Mouse (Mus musculus) thymus, postnatal 4 days (tissue): Measurements from ENCODE around the gene Cxcl17.
"Not testable (repeated sequence)": the region's sequence is repeated elsewhere in the genome, so short reads cannot be mapped to it uniquely, and the experiment has no call there.

Experiments
- DNase-seq: peaks from one replicate; pipeline ENCODE4 v3.0.0; 2021

The Cxcl17 gene

GRCm38 (mm10) chr7:25424429-25424828, 11.7 kb upstream of the Cxcl17 start:
- peak; percentile 88 for DNase-seq

- no peak for DNase-seq
Observed at GRCm38 (mm10) chr7:25422286-25422841, 9.7 kb upstream of the Cxcl17 start.

GRCm38 (mm10) chr7:25419943-25420342, 7.3 kb upstream of the Cxcl17 start:
- DNase-seq, result no peak

- no peak for DNase-seq
Observed at GRCm38 (mm10) chr7:25419536-25419935, 6.8 kb upstream of the Cxcl17 start.

GRCm38 (mm10) chr7:25417597-25417996, 4.9 kb upstream of the Cxcl17 start:
- DNase-seq, result peak; percentile 71

- DNase-seq, result no peak
Observed at GRCm38 (mm10) chr7:25411861-25412260, 825 bp downstream of the Cxcl17 start.

- no peak for DNase-seq
Observed at GRCm38 (mm10) chr7:25410969-25411615, 1.6 kb downstream of the Cxcl17 start.

- DNase-seq, result peak; percentile 64
Observed at GRCm38 (mm10) chr7:25409114-25409760, 3.4 kb downstream of the Cxcl17 start.

- DNase-seq, result no peak
Observed at GRCm38 (mm10) chr7:25406468-25406867, 6.2 kb downstream of the Cxcl17 start.

- DNase-seq, result peak; percentile 71
Observed at GRCm38 (mm10) chr7:25402671-25403101, 10.0 kb downstream of the Cxcl17 start.

GRCm38 (mm10) chr7:25401986-25402385, 10.7 kb downstream of the Cxcl17 start:
- no peak for DNase-seq

GRCm38 (mm10) chr7:25401551-25401950, 11.1 kb downstream of the Cxcl17 start:
- no peak for DNase-seq

GRCm38 (mm10) chr7:25399028-25399427, 13.7 kb downstream of the Cxcl17 start:
- not testable (repeated sequence) for DNase-seq

GRCm38 (mm10) chr7:25398610-25399009, 14.1 kb downstream of the Cxcl17 start, which contains the start of gene Lipe:
Lipe (minus strand) TSS chr7:25398710.
- DNase-seq, result no peak

GRCm38 (mm10) chr7:25396621-25397020, 16.1 kb downstream of the Cxcl17 start:
- no peak for DNase-seq

- peak; percentile 97 for DNase-seq
Observed at GRCm38 (mm10) chr7:25395558-25396521, 16.8 kb downstream of the Cxcl17 start.

GRCm38 (mm10) chr7:25395186-25395557, 17.5 kb downstream of the Cxcl17 start:
- no peak for DNase-seq

GRCm38 (mm10) chr7:25394754-25395153, 17.9 kb downstream of the Cxcl17 start:
- no peak for DNase-seq

GRCm38 (mm10) chr7:25393451-25394210, 19.1 kb downstream of the Cxcl17 start:
- DNase-seq, result no peak

GRCm38 (mm10) chr7:25392851-25393250, 19.8 kb downstream of the Cxcl17 start:
- DNase-seq, result no peak

GRCm38 (mm10) chr7:25391856-25392453, 20.7 kb downstream of the Cxcl17 start:
- DNase-seq, result no peak

GRCm38 (mm10) chr7:25390986-25391385, 21.7 kb downstream of the Cxcl17 start:
- DNase-seq, result no peak
